Mouse (Mus musculus) stomach, embryonic 14.5 days (tissue): ENCODE results near the gene Tgfbr3. TPM values are rescaled to one million over a fixed set of nuclear protein-coding genes. Genes with fewer than 3 reads are reported as not detected.
A peak's percentile ranks its signal among the peaks of the same experiment; 100 is the strongest.

ENCODE experiments used
- ATAC-seq: fragments of 200-750 bp; cut with Nextera tagmentation; 2 replicates; pipeline ENCODE4 v1.8.0; 2017; ENCODE audit warnings: low read depth, moderate TSS enrichment; ENCODE audit not compliant: insufficient number of reproducible peaks, insufficient read depth, low FRiP score
- H3K27ac ChIP-seq: fragments of 300-500 bp; sonication (generic); 2 replicates; pipeline ENCODE4 v1.5.1; 2014; ENCODE audit warnings: mild to moderate bottlenecking, low read length, moderate library complexity, mixed read lengths
- H3K27me3 ChIP-seq: fragments of 300-500 bp; sonication (generic); 2 replicates; pipeline ENCODE4 v1.6.1; 2014; ENCODE audit warnings: low read length, control low read depth, mixed read lengths; ENCODE audit not compliant: control insufficient read depth, insufficient read depth
- H3K36me3 ChIP-seq: fragments of 300-500 bp; sonication (generic); 2 replicates; pipeline ENCODE4 v1.6.1; 2014; ENCODE audit warnings: mild to moderate bottlenecking, control low read depth, low read length, moderate library complexity, mixed read lengths; ENCODE audit not compliant: control insufficient read depth, insufficient read depth
- H3K4me1 ChIP-seq: fragments of 300-500 bp; sonication (generic); 2 replicates; pipeline ENCODE4 v1.6.1; 2014; ENCODE audit warnings: low read length, control low read depth, mixed read lengths; ENCODE audit not compliant: control insufficient read depth, insufficient read depth
- H3K4me2 ChIP-seq: fragments of 300-500 bp; sonication (generic); replicated peaks from 2 replicates; pipeline ENCODE4 v1.6.1; 2014; ENCODE audit warnings: low read depth, low read length, control low read depth
- H3K4me3 ChIP-seq: fragments of 300-500 bp; sonication (generic); 2 replicates; pipeline ENCODE4 v1.5.1; 2014; ENCODE audit warnings: low read depth, low read length, control low read depth
- H3K9ac ChIP-seq: fragments of 300-500 bp; sonication (generic); replicated peaks from 2 replicates; pipeline ENCODE4 v1.6.1; 2014; ENCODE audit warnings: low read depth, mild to moderate bottlenecking, control low read depth, low read length, moderate library complexity, mixed read lengths
- H3K9me3 ChIP-seq: fragments of 300-500 bp; sonication (generic); 2 replicates; pipeline ENCODE4 v1.6.1; 2016; ENCODE audit warnings: low read depth, low read length, control low read depth; ENCODE audit not compliant: control insufficient read depth
- whole genome bisulfite sequencing: fragments of 180-500 bp; shearing (Covaris S2); extraction: QIAGEN DNeasy Blood & Tissue Kit; methylation state at CpG from one replicate; pipeline ENCODE4 v1.1.7; 2014; 5-methylcytosine and 5-hydroxymethylcytosine counted together
- polyA plus RNA-seq: library from polyadenylated mRNA; unstranded; fragments of >200 nt; fragmentation: Nextera tagmentation; extraction: Ambion mirVana; gene quantifications from 2 replicates; pipeline ENCODE4 v1.2.1, GENCODE M21; 2014

Gene Tgfbr3
- polyA plus RNA-seq, 1 experiment from 2014 or later: 34.5 TPM

DNA sequence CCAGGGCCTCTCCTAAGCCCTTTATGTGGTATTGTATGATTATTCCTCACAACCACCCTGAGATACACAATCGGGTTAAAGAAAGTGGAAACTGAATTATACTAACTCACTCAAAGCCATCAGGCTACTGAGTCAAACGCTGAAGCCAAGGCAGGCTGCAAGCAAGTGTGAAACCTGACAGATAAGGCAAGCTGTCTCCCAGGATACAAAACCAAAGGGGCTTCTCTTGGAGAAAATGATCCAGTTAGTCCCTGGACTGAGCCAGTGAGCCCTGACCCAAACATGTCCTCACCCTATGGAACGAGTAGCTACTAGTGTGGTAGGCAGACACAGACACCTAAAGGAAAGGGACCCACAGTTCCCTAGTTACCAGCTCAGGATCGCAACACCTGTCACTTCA, 46.4 kb downstream of the Tgfbr3 start:
- Histone ChIP-seq H3K9ac (no peak overlapping the region), H3K4me2 (no peak overlapping the region), H3K4me3 (no peak overlapping the region), H3K27me3 (no peaks in the 10 kb centered on the region), H3K36me3 (no peaks in the 10 kb centered on the region), H3K9me3 (no peaks in the 10 kb centered on the region), H3K4me1 (peaks cover 12% of the 10 kb centered on the region; the same call in 1 of the 2 replicates), H3K27ac (no peak overlapping the region)
- 76% methylated on average over 4 of the region's 4 CpGs for WGBS
- no peak for ATAC-seq

GRCm38 (mm10) chr5:107240276-107240675, 49.2 kb downstream of the Tgfbr3 start:
- H3K9me3 ChIP-seq: no peaks in the 10 kb centered on the region
- H3K4me3 ChIP-seq: no peak overlapping the region
- H3K36me3 ChIP-seq: no peaks in the 10 kb centered on the region
- H3K4me2 ChIP-seq: no peak overlapping the region
- H3K27ac ChIP-seq: no peak overlapping the region
- H3K4me1 ChIP-seq: peaks cover 28% of the 10 kb centered on the region
- H3K27me3 ChIP-seq: no peaks in the 10 kb centered on the region
- ATAC-seq: no peak
- WGBS: 29% methylated on average over 1 of the region's 1 CpGs
- no peak overlapping the region for H3K9ac ChIP-seq

DNA sequence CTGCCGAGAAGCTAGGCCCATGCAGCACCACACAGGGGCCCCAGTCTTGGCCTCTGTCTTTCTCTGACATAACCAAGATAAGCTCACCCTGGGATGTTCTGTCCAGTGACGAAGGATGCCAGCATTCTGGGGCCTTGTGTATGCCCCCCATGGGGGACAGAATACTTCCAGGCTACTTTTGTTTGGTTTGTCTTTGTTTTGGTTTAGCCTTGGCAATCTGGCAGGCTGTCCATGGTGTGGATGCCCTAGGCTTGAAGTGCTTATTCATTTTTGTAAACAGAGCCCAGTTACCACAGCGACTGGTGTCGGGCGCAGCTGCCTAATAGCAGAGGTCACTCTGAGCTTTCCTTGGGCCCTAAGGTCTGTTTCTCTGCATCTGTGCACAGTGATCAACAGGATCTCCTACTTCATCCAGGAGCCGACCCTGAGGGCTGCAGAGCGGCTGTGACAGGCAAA, 51.4 kb downstream of the Tgfbr3 start:
- ATAC-seq: 0 out of 2 replicates have a peak, but pooled peaks have one; percentile 25
- Histone ChIP-seq H3K9ac (0 out of 2 replicates have a peak overlapping the region, but pooled peaks have one; percentile 11), H3K9me3 (no peaks in the 10 kb centered on the region), H3K36me3 (no peaks in the 10 kb centered on the region), H3K4me2 (no peak overlapping the region), H3K27me3 (no peaks in the 10 kb centered on the region), H3K4me1 (peaks cover 46% of the 10 kb centered on the region), H3K27ac (peak overlapping the region; percentile 16; the same call in 1 of the 2 replicates), H3K4me3 (no peak overlapping the region)
- 31% methylated on average over 7 of the region's 7 CpGs for WGBS

- no peaks in the 10 kb centered on the region for H3K9me3 ChIP-seq
- ATAC-seq: no peak
- peaks cover 46% of the 10 kb centered on the region for H3K4me1 ChIP-seq
- peak overlapping the region; percentile 48; the same call in 1 of the 2 replicates for H3K27ac ChIP-seq
- H3K9ac ChIP-seq: no peak overlapping the region
- no peak overlapping the region for H3K4me2 ChIP-seq
- 54% methylated on average over 6 of the region's 6 CpGs for WGBS
- H3K4me3 ChIP-seq: no peak overlapping the region
- H3K36me3 ChIP-seq: no peaks in the 10 kb centered on the region
- H3K27me3 ChIP-seq: no peaks in the 10 kb centered on the region
Measured at GRCm38 (mm10) chr5:107236975-107237374, 52.5 kb downstream of the Tgfbr3 start.

GRCm38 (mm10) chr5:107236039-107236438, 53.4 kb downstream of the Tgfbr3 start:
- 81% methylated on average over 5 of the region's 5 CpGs for WGBS
- no peak overlapping the region for H3K4me2 ChIP-seq
- no peaks in the 10 kb centered on the region for H3K36me3 ChIP-seq
- H3K4me3 ChIP-seq: no peak overlapping the region
- no peak for ATAC-seq
- no peak overlapping the region for H3K27ac ChIP-seq
- H3K9ac ChIP-seq: no peak overlapping the region
- H3K27me3 ChIP-seq: no peaks in the 10 kb centered on the region
- H3K4me1 ChIP-seq: peaks cover 46% of the 10 kb centered on the region
- H3K9me3 ChIP-seq: no peaks in the 10 kb centered on the region

GRCm38 (mm10) chr5:107233366-107234354, 55.8 kb downstream of the Tgfbr3 start:
- Histone ChIP-seq H3K9me3 (no peaks in the 10 kb centered on the region), H3K4me3 (no peak overlapping the region), H3K4me1 (peaks cover 40% of the 10 kb centered on the region), H3K9ac (no peak overlapping the region), H3K4me2 (no peak overlapping the region), H3K27me3 (no peaks in the 10 kb centered on the region), H3K27ac (peak overlapping the region; percentile 52; the same call in 1 of the 2 replicates), H3K36me3 (no peaks in the 10 kb centered on the region)
- no peak for ATAC-seq
- WGBS: 37% methylated on average over 14 of the region's 14 CpGs

GRCm38 (mm10) chr5:107230189-107230588, 59.2 kb downstream of the Tgfbr3 start:
- Histone ChIP-seq H3K4me3 (no peak overlapping the region), H3K9ac (no peak overlapping the region), H3K4me2 (no peak overlapping the region), H3K4me1 (peaks cover 23% of the 10 kb centered on the region), H3K9me3 (no peaks in the 10 kb centered on the region), H3K27ac (no peak overlapping the region), H3K36me3 (no peaks in the 10 kb centered on the region), H3K27me3 (no peaks in the 10 kb centered on the region)
- ATAC-seq: no peak
- WGBS: 70% methylated on average over 6 of the region's 6 CpGs

DNA sequence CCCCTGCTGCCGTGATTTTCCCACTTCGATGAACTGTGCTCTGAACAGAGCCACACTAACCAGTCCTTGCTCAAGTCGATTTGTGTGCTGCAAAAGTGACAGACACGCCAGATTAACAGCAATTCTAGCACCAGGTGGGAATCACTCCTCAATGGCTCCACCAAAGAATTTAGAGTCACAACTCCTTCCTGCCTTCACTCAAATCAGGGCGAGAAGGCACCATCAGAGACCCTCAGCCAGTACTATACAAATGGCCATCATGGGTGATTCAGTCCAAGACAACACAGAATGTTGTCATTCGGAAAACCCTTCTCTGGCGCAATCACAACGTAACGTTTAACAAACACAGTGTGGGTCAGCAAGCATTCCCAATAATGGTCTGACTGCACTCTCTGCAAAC, 60.4 kb downstream of the Tgfbr3 start:
- Histone ChIP-seq H3K4me3 (no peak overlapping the region), H3K27ac (no peak overlapping the region), H3K9ac (no peak overlapping the region), H3K4me2 (no peak overlapping the region), H3K4me1 (peaks cover 20% of the 10 kb centered on the region), H3K27me3 (no peaks in the 10 kb centered on the region), H3K36me3 (no peaks in the 10 kb centered on the region), H3K9me3 (no peaks in the 10 kb centered on the region)
- 74% methylated on average over 9 of the region's 9 CpGs for WGBS
- no peak for ATAC-seq
